Mouse (Mus musculus) lung, adult 2 months (tissue): ENCODE results near the gene Spata3.

ENCODE experiments used
- CTCF ChIP-seq: fragments of 200-500 bp; IDR thresholded peaks from 2 replicates; pipeline ENCODE4 v1.5.1; 2011; ENCODE audit warnings: mild to moderate bottlenecking, low read length, control low read depth; ENCODE audit not compliant: insufficient read depth
- POLR2A ChIP-seq: fragments of 200-500 bp; IDR thresholded peaks from 2 replicates; pipeline ENCODE4 v1.6.1; 2011; ENCODE audit warnings: low read depth, mild to moderate bottlenecking, control low read depth, low read length, borderline replicate concordance; ENCODE audit errors: extremely low read depth

- TF ChIP-seq CTCF (no peak), POLR2A (no peak)
These were observed 29.5 kb downstream of the Spata3 start, which contains the start of gene 2810459M11Rik for GRCm38 (mm10) chr1:86045848-86046805.
